Mouse (Mus musculus): ENCODE data around the gene Gbp5.
"Not testable (repeated sequence)": the region's sequence is repeated elsewhere in the genome, so short reads cannot be mapped to it uniquely, and the experiment has no call there.

- not testable (repeated sequence) for TF ChIP-seq MAFK (IDR thresholded peaks at IDR 0.05; ENCODE audit: insufficient read depth, low read depth, low read length); ZC3H11A (IDR thresholded peaks at IDR 0.05; ENCODE audit: borderline replicate concordance, low read depth, low read length)
Observed at GRCm38 (mm10) chr3:142542776-142543175, 49.0 kb downstream of the Gbp5 start.

All from ES-E14 (cell line).